Mouse (Mus musculus): ENCODE results near the gene Tbx15. TPM values are rescaled to one million over a fixed set of nuclear protein-coding genes. Genes with fewer than 3 reads are reported as not detected.
A peak's percentile ranks its signal among the peaks of the same experiment; 100 is the strongest.

Gene Tbx15
- total RNA-seq, 1 experiment, result 1.4 TPM

- H3K4me3 ChIP-seq (ENCODE audit: insufficient read depth in 1 of 2, low read depth in 1 of 2, low read length in 2 of 2, poor library complexity in 1 of 2, severe bottlenecking in 1 of 2), result no peak overlapping the region
- no peaks in the 10 kb centered on the region for H3K36me3 ChIP-seq (ENCODE audit: control insufficient read depth, insufficient read depth, low read length, poor library complexity, severe bottlenecking)
- H3K9me3 ChIP-seq (ENCODE audit: control insufficient read depth, insufficient read depth, low read depth, low read length), result no peaks in the 10 kb centered on the region
- in situ Hi-C loops (cut with MboI; ENCODE audit: low sequenced_read_pairs in 2 of 2, unreplicated experiment in 2 of 2), result no loop called here
- no peak for DNase-seq (ENCODE audit: low read depth, low spot score)
- H3K9ac ChIP-seq (ENCODE audit: insufficient read depth, low read depth, low read length, poor library complexity, severe bottlenecking), result no peak overlapping the region
- TF ChIP-seq CHD2 (IDR thresholded peaks at IDR 0.05; ENCODE audit: low read depth, low read length), result no peak
- no peak for TF ChIP-seq ZC3H11A (IDR thresholded peaks at IDR 0.05; ENCODE audit: borderline replicate concordance, low read depth, low read length)
- TF ChIP-seq ZNF384 (IDR thresholded peaks at IDR 0.05; ENCODE audit: low read depth, low read length), result 0 out of 2 replicates have a peak, but pooled peaks have one; percentile 43
- no peak for TF ChIP-seq HCFC1 (IDR thresholded peaks at IDR 0.05; ENCODE audit: borderline replicate concordance, insufficient read depth, low read length)
- TF ChIP-seq MAFK (IDR thresholded peaks at IDR 0.05; ENCODE audit: insufficient read depth, low read depth, low read length), result no peak
- H3K27ac ChIP-seq (ENCODE audit: insufficient read depth, low read depth, low read length, poor library complexity, severe bottlenecking), result no peak overlapping the region
- peaks cover 0 to 2% of the 10 kb centered on the region in 2 experiments; a peak in 2 of 4 replicates for H3K4me1 ChIP-seq (ENCODE audit: control insufficient read depth in 2 of 2, insufficient read depth in 2 of 2, low read length in 2 of 2, poor library complexity in 1 of 2)
These were observed 4.9 kb upstream of the Tbx15 start for GRCm38 (mm10) chr3:99235116-99235803.

DNA sequence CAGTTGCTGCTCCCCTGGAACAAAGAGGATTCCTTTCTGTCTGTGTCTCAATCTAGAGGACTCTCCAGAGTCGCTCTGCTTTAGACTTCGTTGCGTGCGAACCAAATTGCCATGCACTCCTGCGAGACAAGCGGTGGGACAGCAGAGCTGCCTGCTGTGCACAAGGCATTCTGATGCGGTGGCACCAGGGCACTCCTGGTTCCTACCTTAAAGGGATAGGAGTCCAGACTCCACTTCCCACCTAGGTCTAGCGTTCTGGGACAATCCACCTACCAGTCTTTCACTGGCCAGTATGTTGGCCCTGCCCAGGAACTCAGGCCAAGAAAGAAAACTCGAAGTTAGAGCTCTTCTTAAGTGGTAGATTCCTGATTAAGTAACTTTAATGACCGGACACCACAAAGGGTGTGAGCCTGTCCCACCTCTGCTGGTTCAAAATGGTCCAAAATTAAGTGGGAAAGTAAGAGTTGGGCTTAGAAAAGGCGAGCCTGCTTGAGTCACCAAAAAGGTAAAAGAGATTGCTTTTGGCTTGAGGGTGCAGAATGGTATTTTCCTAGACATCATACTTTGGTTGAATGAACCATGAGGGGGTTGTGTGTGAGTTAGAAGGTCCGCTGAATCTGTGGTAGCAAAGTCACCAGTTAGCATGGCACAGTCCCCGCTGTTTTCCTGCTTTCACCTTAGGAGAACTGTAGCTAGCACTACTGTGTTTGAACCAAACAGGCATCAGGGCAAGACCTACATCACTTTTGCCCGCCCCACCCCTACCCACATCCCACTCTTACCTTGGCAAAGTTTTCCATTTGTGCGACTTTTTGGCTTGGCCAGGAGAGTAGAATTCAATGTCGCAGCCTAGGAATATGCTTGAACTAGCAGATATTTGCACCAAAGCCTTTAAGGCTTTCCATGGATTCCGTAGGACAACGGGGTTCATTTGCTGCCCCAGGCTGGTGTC is 4.1 kb upstream of the Tbx15 start:
- no peak; the same call in 1 of the 2 replicates for TF ChIP-seq ZNF384 (IDR thresholded peaks at IDR 0.05; ENCODE audit: low read depth, low read length)
- TF ChIP-seq ZC3H11A (IDR thresholded peaks at IDR 0.05; ENCODE audit: borderline replicate concordance, low read depth, low read length), result no peak
- TF ChIP-seq MAFK (IDR thresholded peaks at IDR 0.05; ENCODE audit: insufficient read depth, low read depth, low read length), result no peak
- no peak for TF ChIP-seq HCFC1 (IDR thresholded peaks at IDR 0.05; ENCODE audit: borderline replicate concordance, insufficient read depth, low read length)
- TF ChIP-seq CHD2 (IDR thresholded peaks at IDR 0.05; ENCODE audit: low read depth, low read length), result no peak
- Histone ChIP-seq H3K27ac (ENCODE audit: insufficient read depth, low read depth, low read length, poor library complexity, severe bottlenecking) (no peak overlapping the region), H3K9me3 (ENCODE audit: control insufficient read depth, insufficient read depth, low read depth, low read length) (no peaks in the 10 kb centered on the region), H3K4me1 (ENCODE audit: control insufficient read depth in 2 of 2, insufficient read depth in 2 of 2, low read length in 2 of 2, poor library complexity in 1 of 2) (peaks cover 0 to 3% of the 10 kb centered on the region in 2 experiments; a peak in 2 of 4 replicates), H3K4me3 (ENCODE audit: insufficient read depth in 1 of 2, low read depth in 1 of 2, low read length in 2 of 2, poor library complexity in 1 of 2, severe bottlenecking in 1 of 2) (no peak overlapping the region), H3K9ac (ENCODE audit: insufficient read depth, low read depth, low read length, poor library complexity, severe bottlenecking) (no peak overlapping the region), H3K36me3 (ENCODE audit: control insufficient read depth, insufficient read depth, low read length, poor library complexity, severe bottlenecking) (no peaks in the 10 kb centered on the region)
- DNase-seq (ENCODE audit: low read depth, low spot score), result no peak
- in situ Hi-C loops (cut with MboI; ENCODE audit: low sequenced_read_pairs in 2 of 2, unreplicated experiment in 2 of 2), result no loop called here

GRCm38 (mm10) chr3:99238691-99239090 is 1.5 kb upstream of the Tbx15 start:
- TF ChIP-seq MAFK (IDR thresholded peaks at IDR 0.05; ENCODE audit: insufficient read depth, low read depth, low read length) (no peak), HCFC1 (IDR thresholded peaks at IDR 0.05; ENCODE audit: borderline replicate concordance, insufficient read depth, low read length) (no peak), CHD2 (IDR thresholded peaks at IDR 0.05; ENCODE audit: low read depth, low read length) (no peak), ZC3H11A (IDR thresholded peaks at IDR 0.05; ENCODE audit: borderline replicate concordance, low read depth, low read length) (no peak), ZNF384 (IDR thresholded peaks at IDR 0.05; ENCODE audit: low read depth, low read length) (no peak)
- Histone ChIP-seq H3K9me3 (ENCODE audit: control insufficient read depth, insufficient read depth, low read depth, low read length) (no peaks in the 10 kb centered on the region), H3K4me3 (ENCODE audit: insufficient read depth in 1 of 2, low read depth in 1 of 2, low read length in 2 of 2, poor library complexity in 1 of 2, severe bottlenecking in 1 of 2) (no peak overlapping the region), H3K9ac (ENCODE audit: insufficient read depth, low read depth, low read length, poor library complexity, severe bottlenecking) (no peak overlapping the region), H3K4me1 (ENCODE audit: control insufficient read depth in 2 of 2, insufficient read depth in 2 of 2, low read length in 2 of 2, poor library complexity in 1 of 2) (peaks cover 0 to 3% of the 10 kb centered on the region in 2 experiments; a peak in 2 of 4 replicates), H3K27ac (ENCODE audit: insufficient read depth, low read depth, low read length, poor library complexity, severe bottlenecking) (no peak overlapping the region), H3K36me3 (ENCODE audit: control insufficient read depth, insufficient read depth, low read length, poor library complexity, severe bottlenecking) (no peaks in the 10 kb centered on the region)
- in situ Hi-C loops (cut with MboI; ENCODE audit: low sequenced_read_pairs in 2 of 2, unreplicated experiment in 2 of 2), result no loop called here
- no peak for DNase-seq (ENCODE audit: low read depth, low spot score)

DNA sequence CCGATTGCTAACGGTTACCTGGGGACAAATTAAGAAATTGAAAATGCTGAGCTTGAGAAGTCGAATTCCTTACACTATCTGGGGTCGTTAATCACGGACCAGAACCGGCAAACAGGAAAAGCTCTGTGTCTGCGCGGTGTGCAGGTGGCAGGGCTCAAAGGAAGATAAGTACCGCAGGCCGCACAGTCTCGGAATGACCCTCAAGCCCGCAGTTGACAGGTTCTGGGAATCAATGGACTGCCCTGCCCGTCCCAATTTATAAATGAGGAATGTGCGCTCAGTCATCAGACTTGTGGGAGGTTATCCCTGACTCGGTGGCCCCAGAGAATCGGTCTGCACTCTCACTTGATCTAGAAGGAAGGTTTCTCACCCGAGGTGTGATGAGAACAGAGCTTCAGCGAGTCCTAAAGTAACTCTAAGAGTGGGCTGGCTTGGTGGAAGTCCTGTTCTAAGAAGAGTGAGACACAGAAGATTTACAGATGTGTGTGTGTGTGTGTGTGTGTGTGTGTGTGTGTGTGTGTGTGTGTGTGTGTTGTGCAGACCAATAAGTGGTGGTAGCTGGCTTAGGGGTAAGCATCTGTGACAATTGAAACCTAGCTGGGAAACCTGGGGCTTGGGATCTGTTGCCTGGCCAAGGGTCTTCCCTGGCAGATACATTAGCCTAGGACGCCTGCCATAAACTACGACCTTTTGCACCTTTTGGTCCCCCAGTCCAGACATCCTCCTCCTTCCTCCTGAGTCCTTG is 708 bp upstream of the Tbx15 start:
- Histone ChIP-seq H3K4me1 (ENCODE audit: control insufficient read depth in 2 of 2, insufficient read depth in 2 of 2, low read length in 2 of 2, poor library complexity in 1 of 2) (peaks cover 0 to 3% of the 10 kb centered on the region in 2 experiments; a peak in 2 of 4 replicates), H3K27ac (ENCODE audit: insufficient read depth, low read depth, low read length, poor library complexity, severe bottlenecking) (no peak overlapping the region), H3K9ac (ENCODE audit: insufficient read depth, low read depth, low read length, poor library complexity, severe bottlenecking) (no peak overlapping the region), H3K36me3 (ENCODE audit: control insufficient read depth, insufficient read depth, low read length, poor library complexity, severe bottlenecking) (no peaks in the 10 kb centered on the region), H3K4me3 (ENCODE audit: insufficient read depth in 1 of 2, low read depth in 1 of 2, low read length in 2 of 2, poor library complexity in 1 of 2, severe bottlenecking in 1 of 2) (no peak overlapping the region), H3K9me3 (ENCODE audit: control insufficient read depth, insufficient read depth, low read depth, low read length) (no peaks in the 10 kb centered on the region)
- no peak for DNase-seq (ENCODE audit: low read depth, low spot score)
- in situ Hi-C loops (cut with MboI; ENCODE audit: low sequenced_read_pairs in 2 of 2, unreplicated experiment in 2 of 2), result no loop called here
- no peak for TF ChIP-seq ZNF384 (IDR thresholded peaks at IDR 0.05; ENCODE audit: low read depth, low read length)
- TF ChIP-seq ZC3H11A (IDR thresholded peaks at IDR 0.05; ENCODE audit: borderline replicate concordance, low read depth, low read length), result no peak
- TF ChIP-seq MAFK (IDR thresholded peaks at IDR 0.05; ENCODE audit: insufficient read depth, low read depth, low read length), result no peak
- no peak for TF ChIP-seq CHD2 (IDR thresholded peaks at IDR 0.05; ENCODE audit: low read depth, low read length)
- no peak for TF ChIP-seq HCFC1 (IDR thresholded peaks at IDR 0.05; ENCODE audit: borderline replicate concordance, insufficient read depth, low read length)
